Mouse (Mus musculus) frontal cortex, adult 2 months (tissue): Measurements from ENCODE around the gene Axin1. TPM values are rescaled to one million over a fixed set of nuclear protein-coding genes. Genes with fewer than 3 reads are reported as not detected.
"Not testable (repeated sequence)": the region's sequence is repeated elsewhere in the genome, so short reads cannot be mapped to it uniquely, and the experiment has no call there.

Source experiments
- DNase-seq, 2 experiments: peaks; one replicate each; pipeline ENCODE4 v3.0.0; 2022; ENCODE audit warnings: low spot score in 1 of 2; ENCODE audit errors: extremely low spot score in 1 of 2
- polyA plus RNA-seq: library from polyadenylated mRNA; depleted of rRNA; stranded (reverse); fragments of >200 nt; gene quantifications from 2 replicates; pipeline ENCODE4 v1.2.3, GENCODE M21; 2012; rRNA removed

Gene Axin1
- polyA plus RNA-seq = 16.9 and 20.5 TPM in 2 replicates

DNA sequence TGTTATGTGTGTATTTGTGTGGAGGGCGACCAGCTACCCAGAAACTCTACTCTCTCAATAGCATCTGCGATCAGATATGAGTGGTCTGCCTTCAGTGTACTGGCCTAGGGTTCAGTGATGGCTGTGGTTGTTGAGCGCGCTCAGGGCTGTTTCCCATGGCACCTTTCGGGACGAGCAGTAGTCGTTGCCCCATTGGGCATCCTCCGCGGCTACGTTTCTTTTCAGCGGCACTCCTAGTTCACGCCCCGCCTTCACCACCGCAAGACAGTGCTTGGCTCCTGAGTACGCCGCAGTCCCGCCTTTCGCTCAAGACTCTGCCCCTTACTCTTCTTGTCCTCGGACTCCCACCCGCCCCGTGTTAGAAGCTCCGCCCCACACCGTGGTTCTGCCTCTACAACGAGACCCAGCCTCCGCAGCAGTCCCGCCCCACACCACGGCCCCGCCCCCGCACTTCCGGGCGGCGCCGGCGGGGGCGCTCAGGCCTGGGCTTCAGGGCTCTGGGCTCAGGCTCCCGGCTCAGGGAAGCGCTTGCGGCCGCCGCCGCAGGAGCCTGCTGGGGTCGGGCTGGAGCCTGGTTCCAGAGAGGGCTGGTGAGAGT is at the start of gene Axin1:
Gene Axin1, plus strand, starts transcription at position 450 of the 598 bp plus-strand sequence.
- DNase-seq = peak; percentile 93

DNA sequence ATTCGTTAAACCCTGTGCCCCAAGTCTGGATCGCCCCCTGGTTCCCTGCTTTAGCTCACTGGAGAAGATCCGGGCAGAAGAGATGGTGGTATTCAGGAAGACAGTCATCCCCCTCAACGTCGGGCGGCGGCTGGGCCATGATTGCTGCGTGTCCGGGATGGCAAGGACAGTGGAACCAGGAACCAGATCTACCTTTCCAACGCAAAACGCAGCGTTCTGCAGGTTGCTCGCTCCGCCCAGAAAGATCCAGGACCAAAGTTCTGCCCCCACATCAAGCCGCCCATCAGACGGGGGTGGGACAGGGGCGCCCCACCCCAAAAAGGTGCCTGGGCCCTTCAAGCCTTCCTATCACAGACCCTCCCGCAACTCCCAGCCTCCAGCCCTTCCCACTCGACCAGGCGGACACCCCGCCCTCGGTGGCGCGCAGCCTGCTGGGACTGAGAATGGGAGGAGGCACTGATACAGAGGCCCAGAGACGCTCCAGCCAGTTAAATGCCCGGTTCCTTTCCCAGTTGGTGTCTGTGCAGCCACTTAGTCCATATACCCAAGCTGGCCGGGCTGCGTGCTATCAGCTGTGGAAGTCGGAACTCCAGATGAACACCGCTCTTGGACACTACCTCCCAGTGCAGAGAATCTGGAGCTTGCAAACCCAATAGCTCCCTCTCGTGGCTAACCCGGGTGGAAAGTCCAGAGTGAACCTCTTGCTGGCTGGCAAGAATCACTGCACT is 48.4 kb upstream of the Axin1 start, which contains the start of gene Decr2:
Gene Decr2, minus strand, starts transcription at position 433 of the 728 bp plus-strand sequence.
- DNase-seq = peak; percentile 73 to 96

GRCm38 (mm10) chr17:26094531-26095110 is 43.9 kb upstream of the Axin1 start:
- DNase-seq = no peak

GRCm38 (mm10) chr17:26095121-26095740 is 43.3 kb upstream of the Axin1 start, which contains the start of gene Nme4:
TSS of gene Nme4 (minus strand) at chr17:26095602.
- peak in 1 of 2 experiments; percentile 75 for DNase-seq

DNA sequence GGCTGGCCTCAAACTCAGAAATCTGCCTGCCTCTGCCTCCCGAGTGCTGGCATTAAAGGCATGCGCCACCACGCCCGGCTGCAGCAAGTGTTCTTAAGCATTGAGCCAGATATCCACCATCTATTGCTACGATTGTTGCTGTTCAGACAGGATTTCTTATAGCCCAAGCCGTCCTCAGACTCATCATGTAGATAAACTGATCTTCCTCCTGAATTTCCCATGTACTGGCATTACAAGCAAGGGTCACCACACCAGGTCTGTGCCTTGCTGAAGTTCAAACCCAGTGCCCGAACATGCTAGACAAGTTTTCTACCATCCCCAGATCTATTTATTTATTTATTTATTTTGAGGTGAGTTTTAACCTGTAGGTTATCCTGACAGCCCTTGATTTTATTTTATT is 40.0 kb upstream of the Axin1 start:
- no peak for DNase-seq

- DNase-seq = peak in 1 of 2 experiments; percentile 43
Observed at GRCm38 (mm10) chr17:26099316-26099715, 39.2 kb upstream of the Axin1 start.

DNA sequence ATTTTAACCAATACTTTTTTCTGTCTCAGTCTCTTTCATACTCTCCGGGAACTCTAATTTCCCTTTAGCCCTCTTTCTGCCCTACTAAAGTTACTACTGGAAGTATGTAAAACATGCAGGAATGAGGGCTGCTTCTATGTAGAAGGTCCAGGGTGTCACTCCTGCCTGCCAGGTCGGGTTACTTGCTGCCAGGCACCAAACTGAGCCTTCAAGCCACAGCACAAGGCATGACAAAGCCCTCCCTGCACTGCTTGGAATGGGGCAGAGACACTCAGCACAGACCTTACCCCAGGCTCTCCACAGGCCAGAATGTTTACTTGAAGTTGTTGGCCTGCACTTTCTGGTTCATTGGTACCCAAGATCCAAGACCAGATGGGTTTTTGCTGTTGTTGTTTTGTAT is 38.3 kb upstream of the Axin1 start:
- no peak for DNase-seq

- peak in 1 of 2 experiments; percentile 48 for DNase-seq
Observed at GRCm38 (mm10) chr17:26101478-26101877, 37.0 kb upstream of the Axin1 start.

GRCm38 (mm10) chr17:26105619-26106018 is 32.9 kb upstream of the Axin1 start:
- no peak for DNase-seq

DNA sequence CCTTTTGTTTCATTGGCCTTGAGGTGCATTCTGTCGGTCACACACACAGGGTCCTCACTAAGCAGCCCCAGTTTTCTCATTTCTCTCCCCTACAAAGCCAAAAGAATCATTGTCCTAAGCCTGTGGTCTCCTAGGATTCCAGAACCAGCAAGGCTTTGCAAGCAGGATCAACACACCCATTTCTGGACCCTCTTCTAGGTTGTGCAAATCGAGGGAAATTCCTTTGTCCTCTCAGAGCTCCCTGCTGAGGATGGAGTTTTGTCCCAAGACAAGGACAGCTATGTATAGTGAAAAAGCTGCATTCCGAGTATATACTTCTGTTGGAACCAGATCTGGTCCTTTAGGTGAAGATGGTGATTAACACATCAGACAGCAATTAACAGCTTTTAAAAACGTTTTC is 28.3 kb upstream of the Axin1 start:
- no peak for DNase-seq

DNA sequence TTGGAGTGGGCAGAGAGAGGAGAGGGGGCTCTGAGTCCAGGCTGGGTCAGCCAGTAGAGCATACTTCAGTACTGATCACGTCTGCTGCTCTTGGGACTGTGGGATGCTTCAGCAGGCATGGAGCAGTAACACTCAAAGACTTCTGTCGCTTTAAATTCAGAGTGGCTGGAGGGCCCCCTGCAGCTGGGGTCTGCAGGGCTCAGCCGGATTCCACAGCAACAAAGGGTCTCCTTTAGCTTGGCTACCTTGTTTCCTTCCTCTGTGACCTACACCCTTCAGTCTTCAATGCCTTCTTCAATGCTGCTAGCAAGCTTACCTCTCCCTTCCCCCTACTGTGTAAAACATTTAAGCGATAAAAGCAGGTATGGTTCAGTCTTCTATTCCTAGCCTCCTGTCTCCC is 27.5 kb upstream of the Axin1 start:
- no peak for DNase-seq

DNA sequence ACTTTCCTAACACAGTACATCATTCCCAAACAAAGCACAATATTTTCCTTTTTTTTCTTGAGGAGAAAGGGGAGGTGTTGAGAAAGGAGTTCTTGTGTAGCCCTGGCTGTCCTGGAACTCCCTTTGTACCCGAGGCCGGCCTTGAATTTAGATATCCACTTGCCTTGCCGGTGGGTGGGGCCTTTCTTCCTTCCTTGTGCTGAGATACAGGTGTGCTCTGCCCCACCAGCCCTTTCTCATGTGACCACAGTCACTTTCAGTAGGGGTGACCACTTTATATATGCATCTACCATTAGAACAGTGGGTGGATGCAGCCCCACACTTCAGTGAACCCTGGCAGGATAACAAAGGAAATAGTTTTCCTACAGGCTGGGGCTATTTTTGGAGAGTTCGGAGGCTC is 26.8 kb upstream of the Axin1 start:
- DNase-seq = no peak

GRCm38 (mm10) chr17:26112751-26113150 is 25.7 kb upstream of the Axin1 start:
- no peak for DNase-seq

GRCm38 (mm10) chr17:26113181-26113948 is 25.1 kb upstream of the Axin1 start, which contains the start of gene Tmem8:
TSS of gene Tmem8 (plus strand) at chr17:26113299.
- peak in 1 of 2 experiments; percentile 73 for DNase-seq

GRCm38 (mm10) chr17:26114061-26114460 is 24.4 kb upstream of the Axin1 start:
- no peak for DNase-seq

- DNase-seq = not testable (repeated sequence)
Observed at GRCm38 (mm10) chr17:26114461-26114860, 24.0 kb upstream of the Axin1 start.

- no peak for DNase-seq
Observed at GRCm38 (mm10) chr17:26115205-26115898, 23.1 kb upstream of the Axin1 start.

GRCm38 (mm10) chr17:26115956-26116487 is 22.5 kb upstream of the Axin1 start:
- DNase-seq = no peak

GRCm38 (mm10) chr17:26116503-26117258 is 21.8 kb upstream of the Axin1 start:
- no peak for DNase-seq
